26 mouse cellular contexts compared by ENCODE assay signal in the genomic region with DNA sequence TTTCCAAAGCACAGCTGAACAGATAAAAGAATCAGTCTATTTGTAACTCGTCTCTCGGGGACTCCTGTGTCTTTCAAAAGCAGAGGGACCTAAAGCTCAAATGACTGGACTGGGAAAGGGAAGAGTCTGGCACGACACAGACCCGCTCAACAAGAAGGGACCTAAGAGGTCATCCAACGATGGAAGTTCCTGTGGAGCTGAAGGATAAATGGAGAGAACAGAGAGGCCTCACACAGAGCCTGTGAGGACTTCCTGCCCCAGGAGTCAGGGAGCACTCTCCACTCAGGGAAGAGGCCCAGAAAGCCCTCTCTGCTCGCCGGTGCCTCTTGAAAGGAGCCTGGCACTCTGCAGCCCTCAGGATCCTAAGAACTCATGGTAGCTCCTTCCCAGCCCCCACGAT. TPM values are rescaled to one million over a fixed set of nuclear protein-coding genes. Genes with fewer than 3 reads are reported as not detected.
"Had no signal": no experiment of that assay in that cellular context is flagged by ENCODE, and none has a peak within 500 bp of the region (broad histone marks: within the 10 kb centered on the region; RNA-seq: fewer than 3 reads in every experiment).

No protein-coding gene starts in this region.

- H3K9ac ChIP-seq: lung, embryonic 14.5 days; midbrain, embryonic 13.5 days; neural tube, embryonic 13.5 days; neural tube, embryonic 15.5 days; stomach, embryonic 15.5 days had no signal

- H3K36me3 ChIP-seq: midbrain, embryonic 10.5 days; midbrain, embryonic 13.5 days; neural tube, embryonic 13.5 days; neural tube, embryonic 15.5 days; stomach, embryonic 15.5 days had no signal

- DNase-seq: lung, adult 18-20 months; lung, embryonic 14.5 days; lung, postnatal 10 days; lung, postnatal 4 days; retina, postnatal 1 day; right cerebral cortex, adult 18-20 months; right cerebral cortex, postnatal 25 days; right cerebral cortex, postnatal 4 days; thymus, adult 2 months; thymus, postnatal 25 days; thymus, postnatal 4 days had no signal

- H3K4me2 ChIP-seq: lung, embryonic 14.5 days; midbrain, embryonic 13.5 days; neural tube, embryonic 13.5 days; neural tube, embryonic 15.5 days; stomach, embryonic 15.5 days had no signal

- H3K27me3 ChIP-seq: midbrain, embryonic 13.5 days; neural tube, embryonic 13.5 days; neural tube, embryonic 15.5 days; stomach, embryonic 15.5 days had no signal

- H3K9me3 ChIP-seq: midbrain, embryonic 10.5 days; midbrain, embryonic 13.5 days; neural tube, embryonic 13.5 days; neural tube, embryonic 15.5 days; stomach, embryonic 15.5 days had no signal

- H3K4me3 ChIP-seq: midbrain, embryonic 10.5 days; midbrain, embryonic 13.5 days; myocyte; neural tube, embryonic 13.5 days; neural tube, embryonic 15.5 days; stomach, embryonic 15.5 days had no signal

- H3K4me1 ChIP-seq: stomach, embryonic 15.5 days had no signal

- H3K27ac ChIP-seq: midbrain, embryonic 10.5 days; midbrain, embryonic 13.5 days; neural tube, embryonic 13.5 days; neural tube, embryonic 15.5 days; stomach, embryonic 15.5 days; stomach, postnatal 0 days had no signal

- ATAC-seq: midbrain, embryonic 13.5 days; midbrain, embryonic 16.5 days had no signal

RNA-seq across cellular contexts. Expression of gene Gm10961, which starts 4.7 kb away (rescaled TPM):
- polyA plus RNA-seq: liver, embryonic 16.5 days; lung, embryonic 14.5 days; lung, embryonic 16.5 days; midbrain, embryonic 10.5 days; midbrain, embryonic 13.5 days; midbrain, embryonic 16.5 days; myocyte; neural tube, embryonic 11.5 days; neural tube, embryonic 13.5 days; neural tube, embryonic 15.5 days; small intestine, adult 2 months; spleen, adult 2 months; stomach, embryonic 15.5 days; stomach, postnatal 0 days; testis, adult 2 months; thymus, adult 2 months; urinary bladder, adult 2 months had no signal

RNA-seq across cellular contexts. Expression of gene Alx3, which starts 41.0 kb away (rescaled TPM):
- polyA plus RNA-seq: lung, embryonic 14.5 days; myocyte; neural tube, embryonic 13.5 days; neural tube, embryonic 15.5 days; small intestine, adult 2 months; spleen, adult 2 months; stomach, embryonic 15.5 days; stomach, postnatal 0 days; urinary bladder, adult 2 months had no signal
